Mouse (Mus musculus): ENCODE measurements around the gene 1700012B09Rik.

1700012B09Rik gene

GRCm38 (mm10) chr9:14770803-14771471 is at the start of gene 1700012B09Rik:
TSS of gene 1700012B09Rik (minus strand) at chr9:14771030.
- no peak for DNase-seq (ENCODE audit: low read depth)

GRCm38 (mm10) chr9:14810111-14810510 is 39.3 kb upstream of the 1700012B09Rik start:
- DNase-seq (ENCODE audit: low read depth) = no peak

- DNase-seq (ENCODE audit: low read depth) = no peak
Observed at GRCm38 (mm10) chr9:14806786-14807185, 36.0 kb upstream of the 1700012B09Rik start.

- no peak for DNase-seq (ENCODE audit: low read depth)
Observed at GRCm38 (mm10) chr9:14805714-14806113, 34.9 kb upstream of the 1700012B09Rik start.

- no peak for DNase-seq (ENCODE audit: low read depth)
Observed at GRCm38 (mm10) chr9:14787356-14787755, 16.5 kb upstream of the 1700012B09Rik start.

GRCm38 (mm10) chr9:14784039-14785002 is 13.5 kb upstream of the 1700012B09Rik start, which contains the start of the genes Mre11a and Ankrd49:
TSS of gene Mre11a (plus strand) at chr9:14784654.
TSS of gene Ankrd49 (minus strand) at chr9:14784856.
- peak; percentile 96 for DNase-seq (ENCODE audit: low read depth)

- no peak for DNase-seq (ENCODE audit: low read depth)
Observed at GRCm38 (mm10) chr9:14778341-14778740, 7.5 kb upstream of the 1700012B09Rik start.

GRCm38 (mm10) chr9:14773813-14774212 is 3.0 kb upstream of the 1700012B09Rik start:
- DNase-seq (ENCODE audit: low read depth) = no peak

GRCm38 (mm10) chr9:14772074-14772473 is 1.2 kb upstream of the 1700012B09Rik start:
- DNase-seq (ENCODE audit: low read depth) = no peak

- no peak for DNase-seq (ENCODE audit: low read depth)
Observed at GRCm38 (mm10) chr9:14769811-14770210, 1.0 kb downstream of the 1700012B09Rik start.

- no peak for DNase-seq (ENCODE audit: low read depth)
Observed at GRCm38 (mm10) chr9:14764765-14765164, 6.1 kb downstream of the 1700012B09Rik start.

- DNase-seq (ENCODE audit: low read depth) = no peak
Observed at GRCm38 (mm10) chr9:14759261-14759660, 11.6 kb downstream of the 1700012B09Rik start.

- no peak for DNase-seq (ENCODE audit: low read depth)
Observed at GRCm38 (mm10) chr9:14758590-14758989, 12.2 kb downstream of the 1700012B09Rik start.

GRCm38 (mm10) chr9:14754469-14754868 is 16.4 kb downstream of the 1700012B09Rik start:
- DNase-seq (ENCODE audit: low read depth) = no peak

GRCm38 (mm10) chr9:14753947-14754346 is 16.9 kb downstream of the 1700012B09Rik start:
- DNase-seq (ENCODE audit: low read depth) = no peak

- no peak for DNase-seq (ENCODE audit: low read depth)
Observed at GRCm38 (mm10) chr9:14752001-14752522, 18.8 kb downstream of the 1700012B09Rik start, which contains the start of gene Fut4. TSS of gene Fut4 (minus strand) at chr9:14752393.

GRCm38 (mm10) chr9:14751503-14752000 is 19.3 kb downstream of the 1700012B09Rik start:
- no peak for DNase-seq (ENCODE audit: low read depth)

GRCm38 (mm10) chr9:14750901-14751502 is 19.8 kb downstream of the 1700012B09Rik start:
- no peak for DNase-seq (ENCODE audit: low read depth)

GRCm38 (mm10) chr9:14740151-14740924 is 30.5 kb downstream of the 1700012B09Rik start, which contains the start of gene Piwil4:
TSS of gene Piwil4 (minus strand) at chr9:14740733.
- no peak for DNase-seq (ENCODE audit: low read depth)

GRCm38 (mm10) chr9:14739498-14740150 is 31.2 kb downstream of the 1700012B09Rik start:
- no peak for DNase-seq (ENCODE audit: low read depth)
